Mouse (Mus musculus) left cerebral cortex, postnatal 14 days (tissue): ENCODE data around the gene Ganc. TPM values are rescaled to one million over a fixed set of nuclear protein-coding genes. Genes with fewer than 3 reads are reported as not detected.
A peak's percentile ranks its signal among the peaks of the same experiment; 100 is the strongest.

Experiments
- DNase-seq, 2 experiments: peaks; one replicate each; pipeline ENCODE4 v3.0.0; 2021 to 2022; ENCODE audit warnings: low spot score in 2 of 2, mixed read lengths in 1 of 2
- intact Hi-C: fragments of 180-260 bp; cut with DNase I; formaldehyde crosslinking; loops from one replicate; pipeline ENCODE4 v1.15.1; 2025
- long read RNA-seq, 2 experiments: library from polyadenylated mRNA; stranded (forward); transcript quantifications; one replicate each; pipeline ENCODE4 v2.0.0; 2021
- total RNA-seq, 2 experiments: library from RNA; stranded (reverse); gene quantifications; 2 replicates each; pipeline ENCODE4 v1.2.3; 2021

Ganc gene
- 10 to 100 TPM; 12.6 to 17.4 TPM for total RNA-seq
- long read RNA-seq, experiment 1, full-length matches to known transcripts: 4 of 5 reads
- long read RNA-seq, experiment 1, partial matches to known transcripts: 0 of 5 reads
- long read RNA-seq, experiment 1, other reads (novel, unspliced or antisense): 1 of 5 reads
- long read RNA-seq, experiment 2, full-length matches to known transcripts: 5 of 7 reads
- long read RNA-seq, experiment 2, partial matches to known transcripts: 0 of 7 reads
- long read RNA-seq, experiment 2, other reads (novel, unspliced or antisense): 2 of 7 reads

DNA sequence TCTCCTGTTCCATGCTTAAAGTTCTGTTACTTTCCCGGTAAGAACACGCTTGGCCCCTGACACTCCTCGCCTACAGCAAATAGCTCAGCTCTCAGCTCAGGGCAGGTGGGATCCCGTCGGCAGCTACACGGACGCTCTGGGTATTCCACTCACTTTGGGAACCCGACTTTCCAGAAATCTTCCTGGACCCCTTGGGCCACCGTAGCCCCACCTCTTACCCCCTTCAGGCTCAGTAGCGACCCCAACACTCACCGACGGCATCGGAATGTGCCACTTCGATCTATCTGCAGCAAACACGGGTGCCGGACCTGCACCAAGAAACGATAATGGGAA, at the start of gene Ganc:
Ganc (plus strand) TSS at position 244 of the 333 bp plus-strand sequence.
- intact Hi-C loops: no loop called here
- no peak for DNase-seq

DNA sequence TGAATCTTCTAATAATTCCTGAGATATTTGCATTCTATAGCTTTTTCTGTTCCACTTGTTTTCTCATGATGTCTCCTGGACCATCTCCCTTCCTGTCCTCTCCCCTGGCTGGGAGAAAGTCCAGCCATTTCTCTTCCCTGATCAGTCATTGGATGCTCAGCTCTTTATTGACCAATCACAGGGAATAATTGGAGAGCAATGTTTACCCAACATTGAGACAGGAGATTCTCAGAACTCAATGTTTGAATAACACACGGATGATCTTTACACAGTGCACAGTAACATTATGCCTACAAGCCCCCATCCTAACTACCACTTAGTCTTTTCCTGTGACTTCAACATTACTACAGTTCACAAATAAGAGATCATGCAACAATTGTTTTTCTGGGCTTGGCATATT, 43.3 kb upstream of the Ganc start:
- intact Hi-C loops: no loop called here
- DNase-seq: no peak

DNA sequence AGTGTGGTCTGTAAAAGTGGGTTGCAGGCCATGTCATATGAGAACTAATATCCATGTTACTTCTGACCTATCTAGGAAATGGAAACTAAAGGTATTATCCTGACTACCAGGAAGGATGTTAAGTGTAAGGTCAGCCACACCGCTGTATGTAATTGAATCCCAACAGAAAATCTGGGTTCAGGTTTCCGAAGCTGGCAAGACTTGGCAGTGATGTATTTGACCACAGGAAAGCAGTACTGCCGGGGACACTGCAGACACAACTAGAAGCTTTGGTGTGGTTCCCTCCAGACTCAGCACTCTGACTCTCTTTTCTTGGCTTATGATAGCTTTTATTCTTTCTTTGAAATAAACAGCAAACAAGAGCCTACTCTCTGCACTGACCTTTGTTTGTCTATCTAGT, 37.2 kb upstream of the Ganc start:
- no peak for DNase-seq
- intact Hi-C loops: no loop called here

DNA sequence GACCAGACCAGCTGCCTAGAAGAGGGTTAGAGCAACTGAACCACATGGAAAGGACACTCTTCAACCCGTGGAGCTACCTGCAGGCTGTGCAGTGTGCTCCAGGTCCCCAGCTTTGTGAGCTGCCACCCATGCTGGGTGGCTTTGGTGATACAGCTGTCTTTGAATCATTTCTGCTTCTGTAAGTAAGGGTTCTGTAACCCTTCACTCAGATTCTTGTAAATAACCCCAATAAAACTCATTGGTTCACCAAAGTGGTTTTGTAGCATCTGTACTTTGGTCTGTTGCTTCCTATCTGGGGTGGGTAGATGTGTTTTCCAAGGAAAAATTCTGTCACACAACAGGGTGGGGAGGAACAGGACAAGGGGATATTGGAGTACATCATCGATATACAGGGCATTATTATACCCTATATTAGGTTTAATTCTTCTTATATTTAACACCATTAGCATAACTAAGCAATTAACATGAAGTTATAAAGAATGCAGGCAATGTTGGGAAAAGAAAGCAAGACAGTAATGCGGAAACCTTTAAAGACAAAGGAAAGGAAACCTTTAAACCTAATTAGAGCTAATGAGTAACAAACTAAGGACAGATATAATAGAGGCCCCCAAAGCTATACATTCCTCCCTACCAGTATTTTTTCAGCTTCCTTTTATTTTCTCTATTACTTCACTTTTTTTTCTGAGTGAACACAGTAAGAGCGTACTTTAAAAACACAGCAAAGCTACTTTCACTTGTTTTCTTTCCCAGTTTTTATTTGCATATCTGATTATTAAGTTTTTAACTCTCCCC, 36.1 kb upstream of the Ganc start:
- intact Hi-C loops: no loop called here

DNA sequence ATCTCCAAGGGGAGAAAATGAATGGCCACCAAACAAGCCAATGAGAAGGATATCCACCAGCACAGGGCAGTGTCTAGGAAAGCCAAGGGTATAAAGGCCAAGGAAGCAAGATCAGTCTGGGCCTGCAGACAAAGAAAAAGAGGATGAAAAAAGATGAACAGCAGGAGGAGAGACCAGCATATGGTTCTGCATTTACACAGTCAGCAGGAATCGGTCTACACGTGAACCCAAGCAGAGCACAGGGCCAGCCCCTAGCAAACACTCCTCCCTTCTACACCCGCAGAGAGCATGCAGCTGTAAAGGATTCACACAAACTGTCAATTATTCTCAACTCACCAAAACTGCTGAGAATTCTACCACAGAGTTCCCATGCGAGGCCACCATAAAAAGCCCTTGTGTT, 29.8 kb upstream of the Ganc start:
- no peak for DNase-seq
- intact Hi-C loops: no loop called here

More for the DNA sequence above, 36.1 kb upstream of the Ganc start:
- no peak for DNase-seq

DNA sequence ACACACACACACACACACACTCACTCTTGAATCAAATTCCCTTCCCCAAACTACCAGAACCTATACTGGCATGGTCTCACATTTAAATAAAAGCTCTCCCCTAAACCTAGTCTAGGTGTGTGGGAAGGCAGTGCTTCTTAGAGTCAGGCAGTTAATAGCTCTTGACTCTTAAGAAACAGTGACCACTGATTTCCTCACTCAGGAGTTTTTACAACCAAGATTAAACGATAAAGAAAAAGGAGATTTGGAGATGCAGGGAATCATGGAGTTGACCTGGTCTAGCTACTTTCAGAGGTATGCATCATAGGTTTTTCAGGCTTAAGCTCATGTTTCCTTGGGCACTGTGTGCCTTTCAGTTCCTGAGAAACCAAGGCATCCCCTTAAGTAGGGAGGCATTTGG, 17.4 kb upstream of the Ganc start:
- intact Hi-C loops: no loop called here

DNA sequence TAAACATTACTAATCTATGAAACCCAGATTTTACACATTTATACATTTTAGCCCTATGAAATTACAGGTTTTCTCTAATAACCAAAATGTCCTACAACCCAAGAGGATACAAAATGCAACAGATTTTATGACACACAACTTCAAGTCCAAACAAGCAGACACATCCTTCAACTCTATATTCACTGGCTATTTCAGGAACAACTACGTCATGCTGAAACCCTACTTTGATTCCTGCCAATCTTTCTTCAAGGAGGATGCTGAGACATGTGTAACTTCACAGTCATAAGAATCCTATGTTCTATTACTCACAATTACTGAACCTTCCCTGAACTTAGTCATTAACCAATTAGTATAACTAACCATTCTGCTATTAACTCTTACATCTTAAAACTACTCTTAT, 16.4 kb upstream of the Ganc start:
- DNase-seq: no peak

More for the DNA sequence above, 17.4 kb upstream of the Ganc start:
- no peak for DNase-seq

DNA sequence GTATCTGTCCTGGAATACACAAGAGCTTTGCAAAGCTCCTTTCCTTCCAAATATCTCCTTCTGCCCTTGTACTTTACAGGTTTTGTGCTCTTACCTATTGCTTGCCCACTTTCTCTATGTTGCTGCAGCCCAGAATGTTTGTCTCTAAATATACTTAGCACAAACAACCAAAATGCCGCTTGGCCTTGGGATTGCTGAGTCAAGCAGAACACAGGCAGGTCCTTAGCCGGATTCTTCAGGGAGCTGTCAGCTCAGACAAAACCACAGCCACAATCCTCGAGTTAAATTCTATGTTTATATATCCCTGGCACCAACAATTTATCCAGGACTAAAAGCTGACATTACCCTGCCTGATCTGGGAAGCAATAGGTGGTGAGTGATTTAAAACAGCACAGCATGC, 14.3 kb upstream of the Ganc start:
- intact Hi-C loops: no loop called here
- DNase-seq: no peak

More for the DNA sequence above, 16.4 kb upstream of the Ganc start:
- intact Hi-C loops: no loop called here

DNA sequence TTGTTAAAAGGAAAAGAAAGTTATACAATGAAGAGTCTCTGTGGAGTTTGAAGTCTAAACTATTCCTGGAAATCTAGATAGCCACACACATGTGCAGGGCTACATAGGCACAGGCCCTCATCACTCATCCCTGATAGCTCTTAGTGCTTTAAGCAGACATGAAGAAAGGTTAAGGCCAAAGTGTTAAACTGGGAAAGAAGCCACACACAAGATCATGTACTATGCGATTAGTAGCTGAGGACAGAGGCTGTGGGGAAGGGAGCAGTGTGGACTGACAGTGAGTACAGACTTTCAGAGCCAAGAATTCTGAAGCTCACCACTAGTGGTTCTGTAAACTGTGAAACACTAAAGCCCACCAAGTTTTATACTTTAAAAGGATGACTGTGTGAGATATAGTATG, 12.8 kb upstream of the Ganc start:
- no peak for DNase-seq
- intact Hi-C loops: no loop called here

DNA sequence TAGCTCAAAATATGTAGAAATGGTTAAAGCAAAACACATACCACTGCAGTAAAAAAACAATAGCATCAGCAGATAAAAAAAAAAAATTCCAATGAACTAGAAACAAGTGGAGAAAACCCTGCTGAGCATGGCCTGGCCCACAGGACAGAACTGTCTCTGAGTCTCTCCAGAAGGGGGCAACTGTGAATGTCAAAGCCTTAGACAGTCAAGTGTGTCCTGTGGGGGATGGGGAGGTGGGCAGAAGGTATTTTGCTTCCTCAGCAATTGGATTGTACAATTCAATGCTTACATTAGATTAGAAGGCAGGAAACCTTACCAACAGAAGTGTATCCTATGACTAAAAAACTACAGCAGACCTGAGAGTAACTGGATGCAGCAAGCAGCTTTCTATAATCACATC, 11.3 kb upstream of the Ganc start:
- intact Hi-C loops: no loop called here

DNA sequence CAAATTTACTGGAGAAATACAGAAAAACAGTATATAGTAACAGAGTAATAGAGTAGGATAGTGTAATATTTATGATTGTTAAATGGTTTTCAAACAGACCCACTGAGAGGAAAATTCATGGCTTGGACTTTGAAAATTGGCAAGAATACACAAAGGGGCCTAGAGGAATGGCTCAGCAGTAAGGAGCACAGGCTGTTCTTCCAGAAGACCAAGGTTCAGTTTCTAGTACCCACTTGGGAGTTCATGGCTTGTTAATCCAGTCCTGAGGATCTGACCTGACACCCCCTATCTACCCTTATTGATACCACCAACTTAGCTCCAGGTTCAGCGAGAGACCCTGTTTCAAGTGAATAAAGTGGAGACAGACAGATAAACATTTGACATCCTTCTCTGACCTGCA, 5.7 kb upstream of the Ganc start:
- intact Hi-C loops: no loop called here
- no peak for DNase-seq

More for the DNA sequence above, 11.3 kb upstream of the Ganc start:
- DNase-seq: no peak

DNA sequence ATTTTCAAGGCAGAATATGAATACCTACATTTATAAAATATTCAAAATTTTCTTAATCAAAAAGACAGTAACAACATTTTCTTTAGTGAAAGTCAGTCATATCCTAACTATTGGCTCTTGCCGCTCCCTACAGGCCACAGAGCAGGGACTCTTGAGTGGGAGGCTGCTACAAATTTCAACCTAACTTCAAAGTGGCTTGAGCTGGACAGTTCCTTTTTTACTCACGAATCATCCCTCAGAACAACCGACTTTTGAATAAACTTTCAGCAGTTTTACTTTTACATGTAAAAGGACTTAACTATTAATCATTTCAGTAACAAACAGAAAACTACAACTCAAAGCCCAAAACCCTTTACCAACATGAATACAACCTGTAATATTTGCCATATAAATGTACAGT, 883 bp upstream of the Ganc start:
- intact Hi-C loops: no loop called here
- DNase-seq: no peak

DNA sequence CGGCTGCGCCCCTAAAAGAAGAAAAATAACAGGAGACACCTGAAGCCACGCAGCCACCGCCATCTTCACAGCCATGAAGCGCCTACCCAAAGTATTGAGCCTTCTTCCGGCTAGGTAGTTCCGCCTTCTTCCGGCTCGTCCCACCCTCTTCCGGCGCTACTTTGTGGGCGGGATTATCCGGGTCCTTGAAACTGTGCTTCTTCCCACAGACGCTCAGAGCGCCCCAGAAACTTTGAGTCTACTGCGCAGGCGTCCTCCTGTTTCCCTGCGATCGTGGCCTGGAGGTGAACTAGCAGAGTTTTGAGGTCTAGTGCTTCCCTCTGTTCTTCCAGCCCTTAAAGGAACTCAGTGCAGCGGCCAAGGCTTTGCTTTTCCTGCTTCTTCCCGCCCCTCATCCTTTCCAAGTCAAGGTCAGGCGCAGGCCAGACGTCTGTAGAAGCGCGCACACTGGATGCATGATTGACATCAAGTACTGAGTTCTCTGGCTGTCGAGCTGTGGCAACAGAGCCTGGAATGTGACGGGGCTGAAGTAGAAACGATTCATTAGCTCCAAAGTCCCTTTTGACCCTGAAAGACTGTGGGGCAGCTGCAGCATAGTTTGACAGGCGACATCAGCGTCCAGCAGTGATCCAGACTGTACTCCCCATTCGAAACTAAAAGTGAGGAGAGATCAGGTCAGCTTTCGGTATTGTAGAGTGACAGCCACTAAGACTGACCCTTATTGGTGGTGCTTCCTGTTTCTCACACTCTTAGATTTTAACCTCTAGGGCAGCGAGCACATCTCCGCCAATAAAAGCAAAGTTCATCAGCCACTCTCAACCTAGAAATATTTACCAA, 508 bp downstream of the Ganc start, which contains the start of gene Tmem87a:
Tmem87a (minus strand) TSS at position 128 of the 837 bp plus-strand sequence.
- DNase-seq: peak; percentile 95 to 96
- intact Hi-C loops: no loop called here

DNA sequence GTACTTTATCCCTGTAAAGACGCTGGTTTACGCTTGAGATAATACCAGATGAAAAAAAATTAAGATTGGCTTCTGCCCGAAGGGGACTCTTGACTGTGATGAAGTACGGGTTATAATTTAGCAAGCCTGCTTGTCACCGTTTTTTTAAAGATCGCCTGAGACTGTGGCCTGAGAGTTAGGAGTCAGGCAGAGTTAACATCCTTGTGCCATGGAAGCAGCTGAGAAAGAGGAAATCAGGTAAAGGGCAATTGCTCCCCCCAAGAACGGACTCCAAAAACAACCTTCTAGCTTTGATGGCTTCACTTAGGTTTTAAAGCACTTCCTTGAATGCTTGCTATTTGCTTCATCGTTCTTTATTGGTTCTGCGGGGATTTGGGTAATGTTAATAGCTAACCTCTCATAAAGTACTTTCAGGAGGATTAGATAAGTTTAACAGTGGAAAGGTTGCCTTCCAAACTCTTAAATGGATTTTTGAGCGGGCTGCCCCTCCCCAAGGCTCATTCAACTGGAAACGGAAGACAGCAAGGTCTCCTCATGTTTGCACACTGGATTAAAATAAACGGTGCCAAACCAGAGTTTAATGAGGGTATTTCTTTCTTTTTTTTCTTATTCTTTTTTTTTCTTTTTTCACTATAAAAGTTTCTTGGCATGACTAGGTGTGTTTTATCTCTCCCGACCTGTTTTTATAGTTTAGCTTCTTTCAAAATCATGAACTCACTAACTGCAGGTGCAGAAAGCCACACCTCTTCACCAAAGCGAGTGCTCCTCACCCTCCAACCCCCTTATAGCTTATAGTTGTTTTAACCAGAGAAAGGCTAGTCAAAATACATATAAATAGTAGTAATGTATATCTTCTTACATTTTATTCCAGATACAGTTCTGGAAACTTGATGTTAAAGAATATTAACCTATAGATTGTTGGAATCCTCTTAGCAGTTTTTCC, 1.4 kb downstream of the Ganc start:
- no peak for DNase-seq
- intact Hi-C loops: no loop called here

DNA sequence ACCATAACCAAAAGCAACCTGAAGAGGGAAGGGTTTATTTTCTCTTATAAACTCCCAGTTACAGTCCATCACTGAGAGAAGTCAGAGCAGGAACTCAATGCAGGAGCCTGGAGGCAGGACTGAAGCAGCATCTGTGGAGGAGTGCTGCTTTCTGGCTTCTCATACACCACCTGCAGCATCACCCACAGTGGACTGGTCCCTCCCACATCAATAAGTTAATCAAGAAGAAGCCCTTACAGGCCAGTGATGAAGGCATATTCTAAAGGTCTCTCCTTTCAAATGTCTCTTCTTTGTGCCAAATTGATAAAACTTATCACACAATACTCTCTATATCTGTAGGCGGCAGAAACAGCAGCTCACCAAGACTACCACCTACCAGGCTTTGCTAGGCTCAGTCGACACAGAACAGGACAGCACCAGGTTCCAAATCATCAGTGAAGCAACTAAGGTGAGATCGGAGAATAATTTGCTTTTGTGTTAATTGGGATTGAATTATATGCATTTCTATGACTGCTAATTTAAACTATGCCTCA, 7.5 kb downstream of the Ganc start:
- DNase-seq: no peak
- intact Hi-C loops: no loop called here

DNA sequence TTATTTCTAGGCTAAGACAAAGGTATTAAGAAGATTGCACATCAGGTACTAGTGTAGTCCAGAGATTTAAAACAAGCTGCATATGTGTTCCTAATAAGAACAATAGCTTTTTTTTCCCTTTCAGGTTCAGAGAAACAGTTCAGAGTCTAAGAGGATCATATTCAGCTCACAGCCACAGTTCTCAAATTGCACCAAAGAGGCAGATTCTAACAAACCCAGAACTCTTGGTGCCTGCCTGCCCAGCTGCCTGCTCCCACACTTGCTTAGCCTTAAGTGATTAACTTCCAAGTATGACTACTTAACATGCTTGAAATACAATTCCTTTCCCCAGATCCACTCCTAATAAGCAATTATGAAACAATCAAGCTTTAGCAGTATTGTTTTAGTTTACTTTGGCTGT, 10.4 kb downstream of the Ganc start:
- intact Hi-C loops: no loop called here
- DNase-seq: no peak

DNA sequence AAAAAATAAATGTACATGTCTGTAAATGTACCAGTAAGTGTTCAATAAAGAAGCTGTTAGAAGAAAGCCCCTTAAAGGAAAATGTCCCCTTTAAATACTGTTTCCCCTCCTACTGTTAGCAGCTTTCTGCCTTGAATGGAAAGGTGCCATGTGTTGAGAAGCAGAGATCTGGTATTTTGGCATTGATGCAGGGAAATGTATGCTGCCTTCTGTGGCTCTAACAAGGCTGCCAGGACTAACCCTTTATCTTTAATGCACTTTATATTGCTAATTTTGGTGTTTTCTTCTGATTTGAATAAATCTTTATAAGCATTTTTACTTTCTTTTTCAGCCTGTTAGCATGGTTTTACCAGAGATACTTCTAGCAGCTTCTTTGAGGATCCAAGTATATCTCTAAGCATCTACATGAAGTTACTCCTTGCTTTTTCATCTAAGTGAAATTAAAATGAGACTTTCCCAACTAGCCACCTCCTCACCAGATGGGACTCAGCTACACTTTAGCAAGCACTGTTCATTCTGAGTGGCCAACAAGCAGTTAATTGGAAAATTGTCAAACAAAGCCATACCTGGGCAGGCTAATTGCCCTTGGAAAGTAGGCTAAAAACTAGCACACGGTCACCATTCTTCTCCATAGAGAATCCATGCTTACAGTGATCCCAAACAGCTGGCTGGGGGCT, 11.2 kb downstream of the Ganc start:
- intact Hi-C loops: no loop called here
- peak in 1 of 2 experiments; percentile 51 for DNase-seq

DNA sequence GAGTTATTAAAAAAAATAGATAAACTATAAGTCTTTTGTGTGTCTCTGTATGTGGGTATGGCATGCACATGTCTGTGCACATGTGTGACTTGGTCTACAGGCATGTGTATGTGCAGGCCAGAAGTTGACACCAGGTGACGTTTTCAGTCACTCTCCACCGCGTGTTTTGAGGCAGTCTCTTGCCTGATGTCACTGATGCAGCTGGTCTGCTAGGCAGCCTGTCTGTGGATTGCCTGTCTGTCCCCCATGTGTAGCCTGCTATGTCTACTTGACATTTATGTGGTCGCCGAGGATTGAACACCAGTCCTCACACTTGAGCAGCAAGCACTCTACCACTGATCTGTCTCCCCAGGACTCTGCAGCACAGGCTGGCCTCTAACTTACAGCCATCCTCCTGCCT, 20.7 kb downstream of the Ganc start:
- intact Hi-C loops: no loop called here
- no peak for DNase-seq
